Mouse (Mus musculus) pancreas, adult 10 weeks (tissue): Measurements from ENCODE around the gene Macrod1. TPM values are rescaled to one million over a fixed set of nuclear protein-coding genes. Genes with fewer than 3 reads are reported as not detected.

Source experiments
- polyA plus RNA-seq: library from polyadenylated mRNA; stranded (reverse); fragments of 350-450 nt; fragmentation: Illumina TruSeq; extraction: RNeasy Lipid Tissue Mini Kit (QIAGEN cat#74804); gene quantifications from one replicate; pipeline ENCODE4 v1.2.3, GENCODE M21; 2015; ENCODE audit warnings: low read depth, low replicate concordance; ENCODE audit not compliant: insufficient read depth

Gene Macrod1
- 9.8 TPM for polyA plus RNA-seq

DNA sequence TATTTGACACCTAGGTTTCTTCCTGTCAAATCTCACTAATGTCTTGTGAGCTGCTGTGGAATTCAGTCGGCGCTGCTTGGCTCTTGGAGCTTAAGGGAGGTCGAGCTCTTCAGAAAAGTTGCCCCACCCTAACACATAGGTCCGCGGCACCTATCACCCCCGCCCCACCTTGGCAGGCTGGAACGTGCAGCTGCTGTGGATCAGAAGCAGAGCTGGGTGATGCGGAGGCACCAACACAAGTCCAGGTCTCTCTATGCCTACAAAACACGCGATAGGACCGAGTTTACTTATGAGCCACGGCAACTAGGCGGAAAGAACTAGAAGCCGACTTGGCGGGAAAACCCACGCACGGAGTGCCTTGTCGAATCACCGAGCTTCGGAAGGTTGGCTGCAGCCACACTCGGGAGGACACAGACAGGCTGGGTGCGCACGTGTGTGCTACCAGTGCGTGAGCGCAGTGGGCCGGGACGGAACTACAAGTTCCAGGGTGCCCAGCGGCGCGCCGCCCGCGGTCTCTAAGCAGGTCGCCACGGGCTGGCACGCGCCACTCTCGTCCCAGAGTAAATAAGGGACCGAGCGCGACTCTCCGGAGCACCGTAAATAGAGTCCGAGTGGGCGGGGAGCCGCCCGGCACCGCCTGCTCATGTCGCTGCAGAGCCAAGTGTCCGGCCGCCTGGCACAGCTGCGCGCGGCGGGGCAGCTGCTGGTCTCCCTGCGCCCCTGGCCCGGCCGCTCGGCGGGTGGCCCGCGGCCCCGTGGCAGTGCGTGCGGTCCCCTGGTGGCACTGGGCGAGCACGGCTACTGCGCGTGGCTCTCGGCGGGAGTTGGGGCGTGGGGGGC lies at the start of gene Macrod1:
Macrod1 (plus strand) TSS at position 563 of the 840 bp plus-strand sequence.

DNA sequence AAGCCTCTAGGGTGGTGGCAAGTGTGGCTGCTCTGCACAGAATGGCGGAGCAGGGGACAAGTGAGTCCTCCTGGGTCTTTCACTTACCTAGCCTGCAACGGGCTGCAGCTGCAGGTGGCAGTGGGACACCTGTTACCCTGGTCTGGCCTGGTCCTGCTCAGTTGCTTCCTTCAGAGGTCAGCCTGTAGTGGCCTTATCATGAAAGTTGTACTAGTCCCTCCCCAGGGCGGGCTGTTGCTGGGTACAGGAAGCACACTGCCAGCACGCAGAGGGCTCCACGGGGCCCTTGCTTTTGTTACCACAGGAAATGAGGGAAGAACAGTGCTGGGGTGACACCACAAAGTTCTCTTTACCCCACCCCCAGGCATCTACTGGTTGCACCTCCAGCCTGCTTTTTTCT lies 37.4 kb upstream of the Macrod1 start, which contains the start of gene Fermt3:
Fermt3 (minus strand) TSS at position 279 of the 400 bp plus-strand sequence.

DNA sequence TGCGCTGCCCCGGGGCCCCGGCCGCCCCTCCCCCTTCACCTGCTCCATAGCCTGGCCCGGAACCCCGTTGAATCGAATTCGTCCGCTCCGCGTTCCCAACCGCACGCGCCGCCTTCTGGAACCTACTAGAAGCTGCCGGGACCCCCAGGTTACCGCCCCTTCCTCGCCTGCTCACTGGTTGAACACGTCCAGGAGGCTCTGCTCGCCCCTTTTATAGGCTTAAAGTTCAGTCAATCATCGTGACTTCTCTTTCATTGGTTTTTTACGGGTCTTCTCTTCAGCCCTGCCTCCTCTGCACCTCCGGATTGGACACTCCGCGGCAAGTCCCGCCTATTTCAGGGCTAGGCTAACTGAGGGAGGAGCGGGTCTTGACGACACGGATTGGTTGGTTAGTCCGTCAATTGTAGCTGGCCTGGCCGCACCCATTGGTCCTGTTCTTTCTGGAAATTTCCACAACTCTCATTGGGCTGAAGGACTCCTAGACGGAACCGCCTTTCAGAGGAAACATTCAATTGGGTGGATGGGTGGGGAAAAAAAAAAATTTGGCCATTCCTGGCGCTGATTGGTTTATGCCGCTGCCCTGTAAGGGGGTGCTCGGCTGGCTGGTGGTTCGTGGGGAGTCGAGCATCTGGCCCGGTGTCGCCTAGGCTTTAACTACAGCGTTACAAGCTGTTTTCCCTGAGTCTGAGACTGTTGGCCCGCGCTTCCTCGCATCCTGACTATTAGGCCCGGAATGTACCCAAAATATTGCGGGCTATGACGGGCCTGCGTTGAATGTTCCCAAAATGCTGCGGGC lies 16.6 kb upstream of the Macrod1 start, which contains the start of gene Stip1:
Stip1 (minus strand) TSS at position 127 of the 796 bp plus-strand sequence.

DNA sequence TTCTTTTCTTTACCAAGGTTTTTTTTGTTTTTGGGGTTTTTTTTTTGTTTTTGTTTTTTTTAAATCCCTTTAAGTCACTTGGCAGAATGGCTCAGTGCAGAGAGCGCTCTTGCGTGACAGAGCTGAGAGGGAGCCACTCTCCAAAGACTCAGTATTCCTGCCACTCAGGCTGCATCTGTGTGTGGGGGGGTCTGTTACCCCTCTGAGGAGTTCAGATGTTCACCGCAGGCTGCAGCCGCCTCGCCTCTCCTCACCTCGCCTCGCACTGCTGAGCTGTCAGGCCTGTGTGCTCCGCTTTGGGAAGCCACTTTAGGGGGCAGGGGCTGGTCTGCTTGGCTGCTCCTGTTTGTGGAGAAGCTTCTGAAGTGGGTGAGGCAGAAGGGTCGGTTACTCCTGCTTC lies 48.9 kb downstream of the Macrod1 start, which contains the start of gene Flrt1:
Flrt1 (minus strand) TSS at position 186 of the 400 bp plus-strand sequence.

DNA sequence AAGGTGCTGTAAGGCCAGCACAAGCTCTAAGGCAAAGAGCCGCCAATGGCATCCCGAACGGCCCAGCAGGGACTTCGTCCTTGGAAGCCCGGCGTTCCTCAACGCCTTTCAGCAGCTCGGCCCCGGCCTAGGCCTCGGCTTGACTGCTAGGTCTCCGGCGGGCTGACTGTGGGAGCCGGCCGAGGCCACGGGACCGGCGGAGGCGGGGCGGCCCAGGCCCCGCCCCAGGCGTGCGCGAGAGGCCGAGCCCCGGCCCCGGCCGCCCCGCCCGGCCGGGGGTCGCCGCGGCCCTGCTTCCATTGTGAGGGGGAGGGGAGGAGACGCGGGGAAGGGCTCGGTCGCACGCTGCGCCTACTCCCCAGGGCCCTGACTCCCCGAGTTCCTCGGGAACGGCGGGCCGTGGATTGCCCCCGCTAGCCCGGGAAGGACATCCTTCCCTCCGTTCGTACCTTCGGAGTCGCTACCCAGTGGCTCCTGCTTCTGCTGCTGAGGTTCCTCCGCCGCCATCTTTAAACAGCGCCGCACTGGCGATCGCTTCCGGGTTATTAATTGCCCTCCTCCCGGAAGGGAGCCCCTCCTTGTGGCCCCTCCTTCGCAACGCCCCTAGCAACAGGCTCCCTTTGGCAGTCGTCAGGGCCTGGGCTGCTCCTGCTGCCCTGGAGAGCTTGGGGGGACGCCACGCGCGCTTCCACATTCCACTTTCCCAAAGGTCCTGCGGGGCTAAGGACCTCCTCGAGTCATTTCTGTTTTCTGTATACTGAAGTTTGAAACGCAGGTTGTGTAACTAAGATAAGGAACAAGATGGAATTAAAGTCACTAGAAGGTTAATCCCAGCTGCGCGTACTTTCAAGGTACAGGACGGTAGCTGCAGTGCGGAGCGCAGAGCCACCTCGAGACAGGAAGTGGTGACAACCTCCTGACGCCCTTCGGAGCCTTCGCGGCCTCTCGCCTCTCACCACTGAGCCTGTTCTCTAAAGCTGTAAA lies 149.4 kb downstream of the Macrod1 start, which contains the start of gene Otub1:
Otub1 (minus strand) TSS at position 564 of the 984 bp plus-strand sequence.

DNA sequence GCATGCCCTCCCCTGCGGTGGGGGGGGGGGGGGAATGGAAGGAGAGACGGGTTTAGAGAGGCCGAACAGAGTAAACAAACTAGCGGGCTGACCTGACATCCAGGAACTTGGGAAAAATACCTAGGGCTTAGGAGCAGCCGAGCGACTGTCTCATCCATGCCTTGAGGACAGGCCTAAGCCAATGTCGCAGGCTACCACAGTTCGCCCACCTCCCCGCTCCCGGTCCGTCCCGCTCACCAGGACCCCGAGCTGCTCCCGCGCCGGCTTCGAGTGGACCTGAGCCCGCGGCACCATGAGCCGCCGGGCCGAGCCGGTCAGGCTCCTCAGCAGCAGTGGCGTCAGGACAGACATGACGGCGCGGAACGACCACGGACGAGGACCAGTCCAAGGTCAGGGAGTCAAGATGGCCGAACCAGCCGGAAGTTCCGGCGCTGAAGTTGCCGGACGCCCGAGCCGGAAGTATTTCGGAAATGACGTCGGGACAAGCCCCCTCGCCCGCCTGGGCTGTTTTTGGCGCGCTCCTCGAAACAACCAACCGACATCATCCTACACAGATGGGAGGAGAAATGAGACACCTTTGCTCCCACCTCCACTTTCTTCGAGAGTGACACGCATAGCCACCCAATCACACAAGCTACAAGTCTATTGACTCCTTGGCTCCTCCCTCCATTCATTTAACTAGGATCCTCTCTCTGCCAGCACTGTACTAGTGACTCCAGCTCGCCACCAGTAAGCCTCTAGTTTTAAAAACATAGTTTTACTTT lies 160.7 kb downstream of the Macrod1 start, which contains the start of gene Cox8a:
Cox8a (minus strand) TSS at position 455 of the 764 bp plus-strand sequence.

DNA sequence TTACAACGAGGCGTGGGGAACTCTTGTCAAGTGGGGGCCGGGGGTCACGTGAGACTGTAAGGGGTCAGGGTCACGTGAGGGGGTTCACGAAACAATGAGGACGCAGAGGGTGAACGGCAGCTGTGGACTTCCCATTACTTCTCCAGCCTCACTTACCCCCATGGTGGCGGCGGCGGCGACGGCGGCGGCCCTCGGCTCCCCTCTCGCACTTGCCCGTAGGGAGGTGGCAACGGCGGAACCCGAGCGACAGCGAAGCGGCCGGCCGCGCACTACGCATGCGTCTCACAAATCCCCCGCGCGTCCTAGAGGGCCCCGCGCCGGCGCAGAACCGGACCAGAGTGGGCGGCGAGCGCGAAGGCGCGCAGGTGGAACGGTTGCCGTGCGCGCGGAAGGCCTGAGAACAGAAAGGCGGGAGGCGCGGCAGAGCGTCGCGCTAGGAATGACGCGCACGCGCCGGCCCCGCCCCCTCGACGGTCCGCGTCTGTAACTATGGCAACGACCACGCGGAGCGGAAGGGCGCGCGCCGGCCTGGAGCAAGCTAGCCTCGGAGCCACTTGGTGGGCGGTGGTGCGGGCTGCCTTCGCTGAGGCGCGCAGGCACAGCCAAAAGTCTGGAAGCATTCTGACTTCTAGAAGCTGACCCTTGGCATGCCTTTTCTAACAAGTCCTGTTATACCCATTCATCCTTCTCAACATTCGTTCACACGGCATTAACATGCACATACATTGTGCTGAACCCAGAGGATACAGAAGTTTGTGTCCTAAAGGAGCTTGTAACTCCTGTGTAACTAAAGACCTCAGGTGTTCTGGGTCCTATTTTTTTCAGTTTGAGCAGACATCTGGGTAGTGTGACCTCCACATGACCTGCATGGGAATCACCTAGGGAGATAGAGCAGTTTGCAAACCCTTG lies 184.4 kb downstream of the Macrod1 start, which contains the start of gene Naa40:
Naa40 (minus strand) TSS at position 402 of the 909 bp plus-strand sequence.

Other genes with a start within 250 kb of the Macrod1 start
- 5.0 TPM for gene Rps6ka4, start 216.2 kb upstream of the Macrod1 start, polyA plus RNA-seq
- 1.2 TPM for gene Ccdc88b, start 198.6 kb upstream of the Macrod1 start, polyA plus RNA-seq
- gene Trmt112, start 147.1 kb upstream of the Macrod1 start, polyA plus RNA-seq: 23.1 TPM
- gene Prdx5, start 146.7 kb upstream of the Macrod1 start, polyA plus RNA-seq: 34.0 TPM
- 7.1 TPM for gene Esrra, start 135.0 kb upstream of the Macrod1 start, polyA plus RNA-seq
- not detected for gene Catsperz, start 131.4 kb upstream of the Macrod1 start, polyA plus RNA-seq
- gene Kcnk4, start 122.3 kb upstream of the Macrod1 start, polyA plus RNA-seq: not detected
- gene Bad, start 114.9 kb upstream of the Macrod1 start, polyA plus RNA-seq: 7.5 TPM
- 29.3 TPM for gene Gpr137, start 114.3 kb upstream of the Macrod1 start, polyA plus RNA-seq
- 50.5 TPM for gene Ppp1r14b, start 81.8 kb upstream of the Macrod1 start, polyA plus RNA-seq
- gene Plcb3, start 80.3 kb upstream of the Macrod1 start, polyA plus RNA-seq: 13.1 TPM
- gene Fkbp2, start 76.3 kb upstream of the Macrod1 start, polyA plus RNA-seq: 89.4 TPM
- gene Vegfb, start 69.2 kb upstream of the Macrod1 start, polyA plus RNA-seq: 14.7 TPM
- 15.7 TPM for gene Dnajc4, start 64.2 kb upstream of the Macrod1 start, polyA plus RNA-seq
- gene Nudt22, start 60.7 kb upstream of the Macrod1 start, polyA plus RNA-seq: 47.9 TPM
- gene Trpt1, start 60.7 kb upstream of the Macrod1 start, polyA plus RNA-seq: 6.4 TPM
- 2.3 TPM for gene Fermt3, start 37.3 kb upstream of the Macrod1 start, polyA plus RNA-seq
- 15.0 TPM for gene Stip1, start 16.8 kb upstream of the Macrod1 start, polyA plus RNA-seq
- 0.54 TPM for gene Flrt1, start 48.9 kb downstream of the Macrod1 start, polyA plus RNA-seq
- gene Otub1, start 149.5 kb downstream of the Macrod1 start, polyA plus RNA-seq: 15.2 TPM
- gene Cox8a, start 160.8 kb downstream of the Macrod1 start, polyA plus RNA-seq: 113 TPM
- 4.7 TPM for gene Naa40, start 184.4 kb downstream of the Macrod1 start, polyA plus RNA-seq
- gene Rcor2, start 210.5 kb downstream of the Macrod1 start, polyA plus RNA-seq: not detected